Mouse (Mus musculus) naive thymus-derived CD4-positive, alpha-beta T cell, adult 5 months (primary cell): ENCODE results near the gene Psmf1. TPM values are rescaled to one million over a fixed set of nuclear protein-coding genes. Genes with fewer than 3 reads are reported as not detected.

Experiments used
- polyA plus RNA-seq: library from polyadenylated mRNA; unstranded; fragments of 100-300 nt; shearing (Covaris generic); gene quantifications from one replicate; pipeline ENCODE4 v1.2.1, GENCODE M21; 2017

Gene Psmf1
- 58.6 TPM for polyA plus RNA-seq

GRCm38 (mm10) chr2:151743845-151744244 lies at the start of gene Psmf1:
Psmf1 (minus strand) TSS chr2:151744186.

GRCm38 (mm10) chr2:151701231-151702145 lies 42.5 kb downstream of the Psmf1 start, which contains the start of gene Tmem74b:
Tmem74b (plus strand) TSS chr2:151702008.

GRCm38 (mm10) chr2:151668433-151668832 lies 75.6 kb downstream of the Psmf1 start, which contains the start of gene Rad21l:
Rad21l (minus strand) TSS chr2:151668533.

Other genes starting within 250 kb of the Psmf1 start
- 262 TPM for gene Fkbp1a, start 201.7 kb downstream of the Psmf1 start, polyA plus RNA-seq
- gene Sdcbp2, start 171.6 kb downstream of the Psmf1 start, polyA plus RNA-seq: 23.1 TPM
- not detected for gene Snph, start 111.6 kb downstream of the Psmf1 start, polyA plus RNA-seq
- gene Rad21l, start 75.7 kb downstream of the Psmf1 start, polyA plus RNA-seq: not detected
- not detected for gene Tmem74b, start 42.2 kb downstream of the Psmf1 start, polyA plus RNA-seq
- gene Rspo4, start 98.7 kb upstream of the Psmf1 start, polyA plus RNA-seq: not detected
- gene Angpt4, start 167.0 kb upstream of the Psmf1 start, polyA plus RNA-seq: not detected
- 3.4 TPM for gene Fam110a, start 236.0 kb upstream of the Psmf1 start, polyA plus RNA-seq